Mouse (Mus musculus): Measurements from ENCODE around the gene Btbd35f24.
"Not testable (repeated sequence)": the region's sequence is repeated elsewhere in the genome, so short reads cannot be mapped to it uniquely, and the experiment has no call there.

Btbd35f24 gene

GRCm38 (mm10) chrX:3195727-3196126 lies at the start of gene Btbd35f24:
TSS of gene Btbd35f24 (minus strand) at chrX:3195827.
- in situ Hi-C loops (cut with MboI; ENCODE audit: unreplicated experiment in 2 of 2): not testable (repeated sequence)
